Mouse (Mus musculus): ENCODE results near the gene Ddah2.

GRCm38 (mm10) chr17:35021163-35021808, 37.5 kb upstream of the Ddah2 start:
- TF ChIP-seq POLR2A (IDR thresholded peaks at IDR 0.05; ENCODE audit: low read depth, low read length) (no peak), CTCF (IDR thresholded peaks at IDR 0.05; ENCODE audit: extremely low read depth, insufficient read length, insufficient replicate concordance, low read depth, low read length) (peak; percentile 99)
